Mouse (Mus musculus) heart, postnatal 0 days (tissue): ENCODE measurements at regions not wholly inside any gene's neighbourhood (a gene's known extent, or its start where the extent isn't known, plus 50 kb on each side); places are given as distances from the start of the nearest gene placed in this dataset.

Source experiments
- CTCF ChIP-seq: IDR thresholded peaks from 2 replicates; pipeline ENCODE4 v1.5.1; 2016; ENCODE audit warnings: antibody characterized with exemption, control low read depth, low read depth
- EP300 ChIP-seq: IDR thresholded peaks from 2 replicates; pipeline ENCODE4 v1.6.1; 2016; ENCODE audit warnings: antibody characterized with exemption, low read depth

GRCm38 (mm10) chr7:111164994-111165393, 82.2 kb upstream of the Eif4g2 start:
- no peak for TF ChIP-seq EP300
- no peak for TF ChIP-seq CTCF
